Mouse (Mus musculus): ENCODE measurements at regions not wholly inside any gene's neighbourhood (a gene's known extent, or its start where the extent isn't known, plus 50 kb on each side); places are given as distances from the start of the nearest gene placed in this dataset.
"Not testable (repeated sequence)": the region's sequence is repeated elsewhere in the genome, so short reads cannot be mapped to it uniquely, and the experiment has no call there.

- no peak for DNase-seq
These were observed 132.7 kb upstream of the Myt1l start for GRCm38 (mm10) chr12:29395401-29395982.

- DNase-seq: no peak
These were observed 123.8 kb upstream of the Myt1l start for GRCm38 (mm10) chr12:29404434-29404833.

GRCm38 (mm10) chr12:29409336-29410055 lies 118.7 kb upstream of the Myt1l start:
- DNase-seq: no peak

- DNase-seq: no peak
These were observed 94.2 kb upstream of the Myt1l start for GRCm38 (mm10) chr12:29433936-29434335.

- DNase-seq: peak; percentile 58
These were observed 88.7 kb upstream of the Myt1l start for GRCm38 (mm10) chr12:29439343-29440019.

- not testable (repeated sequence) for DNase-seq
These were observed 63.0 kb upstream of the Myt1l start for GRCm38 (mm10) chr12:29465201-29465600.
